Mouse (Mus musculus) MEL (cell line): ENCODE results near the gene Mcrip1.

ENCODE experiments used
- E2F4 ChIP-seq: IDR thresholded peaks from 2 replicates; pipeline ENCODE4 v1.6.1; 2011; ENCODE audit warnings: low read depth, low read length, improper control_type of control experiment, borderline replicate concordance
- EP300 ChIP-seq, 2 experiments: IDR thresholded peaks; 2 replicates each; pipeline ENCODE4 v1.6.1; 2011; ENCODE audit warnings: improper control_type of control experiment in 2 of 2, low read length in 2 of 2, low read depth in 1 of 2, mild to moderate bottlenecking in 1 of 2
- HCFC1 ChIP-seq: IDR thresholded peaks from 2 replicates; pipeline ENCODE4 v1.6.1; 2012; ENCODE audit warnings: low read depth, mild to moderate bottlenecking, inconsistent platforms, low read length, improper control_type of control experiment, moderate library complexity
- POLR2A ChIP-seq, 2 experiments: IDR thresholded peaks; 2 replicates each; pipeline ENCODE4 v1.6.1; 2011 to 2012; ENCODE audit warnings: low read length in 2 of 2, mild to moderate bottlenecking in 2 of 2, control low read depth in 1 of 2, improper control_type of control experiment in 1 of 2, low read depth in 1 of 2, moderate library complexity in 1 of 2; ENCODE audit not compliant: control insufficient read depth in 1 of 2, insufficient read depth in 1 of 2, poor library complexity in 1 of 2
- POLR2AphosphoS2 ChIP-seq: IDR thresholded peaks from 2 replicates; pipeline ENCODE4 v1.6.1; 2011; ENCODE audit warnings: low read length, improper control_type of control experiment
- TCF12 ChIP-seq: IDR thresholded peaks from 2 replicates; pipeline ENCODE4 v1.6.1; 2014; ENCODE audit warnings: low read depth, mild to moderate bottlenecking, inconsistent platforms, low read length, improper control_type of control experiment, moderate library complexity
- USF2 ChIP-seq, 2 experiments: IDR thresholded peaks; 2 replicates each; pipeline ENCODE4 v1.6.1; 2011 to 2012; ENCODE audit warnings: improper control_type of control experiment in 2 of 2, low read length in 2 of 2, borderline replicate concordance in 1 of 2, inconsistent platforms in 1 of 2, low read depth in 1 of 2, mild to moderate bottlenecking in 1 of 2; ENCODE audit not compliant: insufficient read depth in 1 of 2

DNA sequence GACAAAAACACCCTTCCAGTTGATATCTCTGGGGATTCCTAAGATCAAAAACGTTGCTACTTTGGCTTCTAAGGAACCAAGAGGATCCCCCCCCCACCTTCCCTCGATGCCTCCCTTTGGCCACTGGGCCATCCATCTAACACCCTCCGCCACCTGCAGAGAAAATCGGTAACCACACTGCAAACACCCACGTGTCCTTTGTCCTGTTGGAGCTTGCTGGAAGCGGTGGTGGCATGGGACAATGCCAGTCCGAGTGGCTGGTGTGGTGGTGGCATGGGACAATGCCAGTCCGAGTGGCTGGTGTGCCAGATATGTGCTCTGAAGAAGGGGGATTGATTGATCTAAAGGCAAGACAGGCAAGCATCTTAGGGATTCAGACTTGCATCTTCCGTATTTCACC, 17.9 kb downstream of the Mcrip1 start:
- TF ChIP-seq TCF12 (no peak), EP300 (IDR thresholded peaks at IDR 0.05; ENCODE audit: low read depth in 1 of 2, low read length in 2 of 2) (no peak), E2F4 (no peak), HCFC1 (no peak), POLR2AphosphoS2 (no peak), USF2 (IDR thresholded peaks at IDR 0.05; ENCODE audit: borderline replicate concordance in 1 of 2, insufficient read depth in 1 of 2, low read depth in 1 of 2, low read length in 2 of 2) (no peak), POLR2A (IDR thresholded peaks at IDR 0.05; ENCODE audit: control insufficient read depth in 1 of 2, insufficient read depth in 1 of 2, low read depth in 1 of 2, low read length in 2 of 2, poor library complexity in 1 of 2) (no peak)
